Mouse (Mus musculus): ENCODE data around the gene E130308A19Rik. TPM values are rescaled to one million over a fixed set of nuclear protein-coding genes. Genes with fewer than 3 reads are reported as not detected.

E130308A19Rik gene
- 12.0 and 13.7 TPM in 2 replicates for polyA plus RNA-seq (2015; fragmentation: Nextera tagmentation; extraction: Ambion mirVana)

- DNase-seq (ENCODE audit: low spot score), result peak; percentile 88
Observed at GRCm38 (mm10) chr4:59625998-59626910, at the start of gene E130308A19Rik. TSS of gene E130308A19Rik (plus strand) at chr4:59626211.

- peak; percentile 80 for DNase-seq (ENCODE audit: low spot score)
Observed at GRCm38 (mm10) chr4:59580495-59581281, 45.3 kb upstream of the E130308A19Rik start.

- DNase-seq (ENCODE audit: low spot score), result peak; percentile 100
Observed at GRCm38 (mm10) chr4:59581314-59582185, 44.5 kb upstream of the E130308A19Rik start, which contains the start of gene Hsdl2. TSS of gene Hsdl2 (plus strand) at chr4:59581563.

GRCm38 (mm10) chr4:59582186-59582585, 43.8 kb upstream of the E130308A19Rik start:
- DNase-seq (ENCODE audit: low spot score), result no peak

- no peak for DNase-seq (ENCODE audit: low spot score)
Observed at GRCm38 (mm10) chr4:59585097-59585496, 40.9 kb upstream of the E130308A19Rik start.

- no peak for DNase-seq (ENCODE audit: low spot score)
Observed at GRCm38 (mm10) chr4:59587215-59587871, 38.7 kb upstream of the E130308A19Rik start.

DNA sequence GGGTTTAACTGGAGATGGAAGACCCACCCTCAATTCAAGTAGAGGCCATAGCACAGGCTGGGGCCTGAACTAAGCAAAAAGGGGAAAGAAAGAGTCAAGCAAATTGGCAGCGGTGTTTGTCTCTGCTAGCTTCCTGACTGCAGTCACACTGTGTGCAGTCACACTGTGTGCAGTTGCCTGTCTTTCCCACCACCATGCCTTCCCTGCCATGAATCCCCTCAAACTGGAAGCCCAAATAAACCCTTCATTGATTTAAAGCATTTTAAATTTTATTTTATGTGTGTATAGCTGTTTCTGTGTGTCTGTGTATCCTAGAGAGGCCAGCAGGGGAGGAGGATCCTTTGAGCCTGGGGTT, 38.2 kb upstream of the E130308A19Rik start:
- DNase-seq (ENCODE audit: low spot score), result no peak

DNA sequence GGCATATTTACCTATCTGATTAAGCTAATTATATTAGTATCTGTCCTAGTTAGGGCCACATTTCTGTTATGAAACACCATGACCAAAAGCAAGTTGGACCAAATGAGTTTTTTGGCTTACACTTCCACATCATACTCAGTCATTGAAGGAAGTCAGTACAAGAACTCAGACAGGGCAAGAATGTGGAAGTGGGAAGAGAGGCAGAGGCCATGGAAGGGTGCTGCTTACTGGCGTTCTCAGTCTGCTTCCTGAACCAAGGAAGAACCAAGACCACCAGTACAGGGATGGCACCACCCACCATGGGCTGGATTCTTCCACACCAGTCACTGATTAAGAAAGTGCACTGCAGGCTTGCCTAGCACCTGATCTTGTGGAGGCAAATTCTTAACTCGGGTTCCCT, 31.4 kb upstream of the E130308A19Rik start:
- no peak for DNase-seq (ENCODE audit: low spot score)

DNA sequence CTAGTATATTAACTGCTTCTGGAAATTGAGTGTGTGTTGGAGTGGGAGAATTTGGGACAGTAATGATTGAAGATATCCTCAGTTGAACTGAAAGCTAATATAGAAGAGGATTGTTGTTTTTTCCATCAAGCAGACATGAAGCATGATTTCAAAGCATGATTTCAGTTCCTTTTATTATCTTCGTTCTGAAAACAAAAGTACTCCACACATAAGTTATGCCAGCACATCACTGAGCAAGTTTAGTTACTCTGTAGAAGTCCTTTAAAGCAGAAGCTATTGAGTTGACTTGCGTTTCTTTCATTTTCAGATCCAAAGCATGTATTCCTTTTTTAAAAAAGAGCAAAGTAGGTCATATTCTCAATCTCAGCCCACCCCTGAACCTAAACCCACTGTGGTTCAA, 29.5 kb upstream of the E130308A19Rik start:
- DNase-seq (ENCODE audit: low spot score), result no peak

DNA sequence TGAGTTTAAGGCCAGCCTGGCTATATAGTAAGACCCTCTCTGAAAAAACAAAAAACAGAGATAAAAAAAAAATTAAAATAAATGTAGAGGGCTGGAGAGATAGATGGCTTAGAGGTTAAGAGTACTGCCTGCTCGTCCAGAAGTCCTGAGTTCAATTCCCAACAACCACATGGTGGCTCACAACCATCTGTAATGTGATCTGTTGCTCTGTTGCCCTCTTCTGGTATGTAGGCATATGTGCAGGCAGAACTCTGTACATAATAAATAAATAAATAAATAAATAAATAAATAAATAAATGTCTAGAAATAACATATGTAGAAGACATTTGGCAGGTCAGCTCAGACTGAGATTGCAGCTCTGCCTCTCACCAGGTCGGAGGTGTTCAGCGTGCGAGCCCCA, 23.3 kb upstream of the E130308A19Rik start:
- DNase-seq (ENCODE audit: low spot score), result no peak

DNA sequence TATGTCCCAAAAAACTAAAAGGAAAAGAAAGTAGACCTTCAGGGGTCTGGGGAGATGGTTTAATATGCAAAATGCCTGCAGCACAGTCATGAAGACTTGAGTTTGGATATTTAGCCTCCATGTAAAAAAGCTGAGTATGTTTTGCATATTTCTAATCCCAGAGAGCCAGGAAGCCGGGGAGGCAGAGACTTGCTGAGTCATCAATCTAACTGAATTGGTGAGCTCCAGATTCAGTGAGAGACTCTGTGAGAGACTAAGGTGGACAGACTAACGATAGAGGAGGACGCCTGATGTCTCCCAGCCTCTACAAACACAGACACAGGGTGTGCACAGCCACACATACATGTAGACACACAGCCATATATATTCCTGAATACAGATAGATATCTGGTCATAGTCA, 21.1 kb upstream of the E130308A19Rik start:
- no peak for DNase-seq (ENCODE audit: low spot score)

DNA sequence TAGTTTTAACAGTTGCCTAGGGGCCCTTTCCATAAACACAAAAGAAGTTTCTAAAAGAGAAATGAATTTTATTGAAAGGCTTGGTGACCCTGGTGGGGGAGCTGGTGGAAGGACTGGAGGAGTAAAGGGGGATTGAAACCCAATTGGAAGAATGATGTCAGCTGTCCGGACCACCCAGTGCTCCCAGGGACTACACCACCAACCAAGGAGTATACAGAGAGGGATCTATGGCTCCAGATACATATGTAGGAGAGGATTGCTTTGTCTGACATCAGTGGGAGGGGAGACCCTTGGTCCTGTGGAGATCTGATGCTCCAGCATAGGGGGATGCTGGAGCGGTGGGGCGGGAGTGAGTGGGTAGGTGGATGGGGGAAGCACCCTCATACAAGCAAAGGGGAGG, 20.5 kb upstream of the E130308A19Rik start:
- no peak for DNase-seq (ENCODE audit: low spot score)

DNA sequence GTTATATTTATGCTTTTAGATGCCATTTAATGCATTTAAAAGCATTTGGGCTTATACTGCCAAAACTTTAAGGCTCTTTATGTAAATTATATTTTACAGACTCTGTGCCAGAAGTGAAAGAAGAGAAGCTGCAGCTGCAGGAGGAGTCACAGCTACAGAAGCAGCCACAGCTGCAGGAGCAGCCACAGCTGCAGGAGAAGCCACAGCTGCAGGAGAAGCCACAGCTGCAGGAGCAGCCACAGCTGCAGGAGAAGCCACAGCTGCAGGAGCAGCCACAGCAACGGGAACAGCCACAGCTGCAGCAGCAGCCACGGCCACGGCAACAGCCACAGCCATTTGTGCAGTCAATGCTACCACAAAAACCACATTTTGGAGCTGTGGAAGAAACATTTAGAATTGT, 15.6 kb upstream of the E130308A19Rik start:
- no peak for DNase-seq (ENCODE audit: low spot score)

- DNase-seq (ENCODE audit: low spot score), result peak; percentile 39
Observed at GRCm38 (mm10) chr4:59614986-59615385, 11.0 kb upstream of the E130308A19Rik start.

DNA sequence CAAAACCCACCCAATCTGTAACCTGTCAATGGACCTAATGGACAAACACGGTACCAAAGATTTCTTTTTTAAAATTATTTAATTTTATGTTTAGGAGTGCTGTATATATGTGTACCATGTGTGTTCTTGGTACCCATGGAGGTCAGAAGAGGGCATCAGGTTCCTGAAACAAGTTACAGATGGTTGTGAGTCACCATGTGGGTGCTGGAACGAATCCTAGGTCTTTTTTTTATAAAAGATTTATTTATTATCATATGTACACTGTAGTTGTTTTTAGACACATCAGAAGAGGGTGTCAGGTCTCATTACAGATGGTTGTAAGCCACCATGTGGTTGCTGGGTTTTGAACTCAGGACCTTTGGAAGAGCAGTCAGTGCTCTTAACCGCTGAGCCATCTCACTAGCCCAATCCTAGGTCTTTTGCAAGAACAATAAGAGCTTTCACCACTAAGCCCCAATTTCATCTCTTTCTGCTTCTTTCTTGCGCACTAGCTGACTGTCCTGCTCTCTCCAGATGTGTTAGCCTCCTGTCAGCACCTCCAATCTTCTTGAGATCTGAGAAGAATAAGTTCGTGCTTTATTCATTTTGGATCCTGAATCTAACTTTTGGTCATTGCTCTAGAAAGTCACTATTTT, 6.3 kb upstream of the E130308A19Rik start:
- no peak for DNase-seq (ENCODE audit: low spot score)

DNA sequence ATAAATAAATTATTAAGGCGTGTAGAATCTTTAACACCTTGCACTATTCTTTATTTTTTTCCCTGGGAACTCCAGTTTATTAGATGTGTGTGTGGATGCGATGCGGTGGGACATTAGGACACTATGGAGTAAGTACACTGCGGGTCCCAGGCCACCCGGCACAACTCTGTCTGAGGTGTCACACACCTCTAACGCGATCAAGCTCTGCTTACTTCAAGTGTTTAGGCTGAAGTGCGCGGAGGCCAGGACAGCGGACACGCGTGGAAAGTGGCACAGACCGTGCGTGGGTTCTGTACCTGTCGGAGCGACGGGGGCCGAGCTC, 374 bp upstream of the E130308A19Rik start:
- no peak for DNase-seq (ENCODE audit: low spot score)

GRCm38 (mm10) chr4:59628255-59628654, 2.2 kb downstream of the E130308A19Rik start:
- DNase-seq (ENCODE audit: low spot score), result no peak

- no peak for DNase-seq (ENCODE audit: low spot score)
Observed at GRCm38 (mm10) chr4:59629076-59629874, 3.3 kb downstream of the E130308A19Rik start.

DNA sequence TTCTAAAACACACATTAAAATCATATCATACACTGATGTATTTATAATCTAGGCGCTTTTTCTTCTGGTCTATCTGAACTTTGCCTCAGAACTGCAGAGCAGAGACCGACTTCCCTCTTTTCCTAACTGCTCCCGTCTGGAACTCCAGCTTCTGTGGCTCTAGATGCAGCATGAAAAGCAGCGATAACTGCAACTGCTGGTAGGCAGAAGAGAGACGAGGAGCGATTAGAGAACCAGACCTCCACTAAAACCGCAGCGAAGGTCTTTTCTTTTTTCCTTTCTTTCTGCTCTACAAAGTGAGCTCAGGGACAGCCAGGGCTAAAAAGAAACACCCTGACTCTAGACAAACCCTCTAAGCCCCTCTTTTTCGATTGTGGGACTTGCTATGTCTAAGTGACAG, 4.1 kb downstream of the E130308A19Rik start:
- DNase-seq (ENCODE audit: low spot score), result no peak

GRCm38 (mm10) chr4:59634532-59634931, 8.5 kb downstream of the E130308A19Rik start:
- no peak for DNase-seq (ENCODE audit: low spot score)

Data from thymus, postnatal 0 days (tissue).